Mouse (Mus musculus) thymus, adult 2 months (tissue): ENCODE measurements at regions not wholly inside any gene's neighbourhood (a gene's known extent, or its start where the extent isn't known, plus 50 kb on each side); places are given as distances from the start of the nearest gene placed in this dataset.

Experiments used
- DNase-seq: peaks from one replicate; pipeline ENCODE4 v3.0.0; 2021
- H3K27ac ChIP-seq: fragments of 200-500 bp; 2 replicates; pipeline ENCODE4 v1.5.1; 2012; ENCODE audit warnings: low read length, control low read depth; ENCODE audit not compliant: control insufficient read depth, insufficient read depth
- H3K27me3 ChIP-seq: fragments of 200-500 bp; 2 replicates; pipeline ENCODE4 v1.6.1; 2012; ENCODE audit warnings: mild to moderate bottlenecking, low read length, moderate library complexity, mixed read lengths; ENCODE audit not compliant: control insufficient read depth, insufficient read depth
- H3K36me3 ChIP-seq: fragments of 200-500 bp; 2 replicates; pipeline ENCODE4 v1.6.1; 2012; ENCODE audit warnings: mild to moderate bottlenecking, low read length, moderate library complexity; ENCODE audit not compliant: control insufficient read depth, insufficient read depth
- H3K4me1 ChIP-seq: fragments of 200-500 bp; replicated peaks from 2 replicates; pipeline ENCODE4 v1.6.1; 2012; ENCODE audit warnings: low read length; ENCODE audit not compliant: control insufficient read depth, insufficient read depth
- H3K4me3 ChIP-seq: fragments of 200-500 bp; 2 replicates; pipeline ENCODE4 v1.5.1; 2012; ENCODE audit warnings: mild to moderate bottlenecking, low read length, control low read depth, moderate library complexity; ENCODE audit not compliant: control insufficient read depth, insufficient read depth
- CTCF ChIP-seq: fragments of 200-500 bp; IDR thresholded peaks from 2 replicates; pipeline ENCODE4 v1.5.1; 2012; ENCODE audit warnings: mild to moderate bottlenecking, control low read depth, low read length, moderate library complexity, borderline replicate concordance; ENCODE audit not compliant: control insufficient read depth, poor library complexity, insufficient read depth; ENCODE audit errors: extremely low read depth
- POLR2A ChIP-seq: fragments of 200-500 bp; IDR thresholded peaks from 2 replicates; pipeline ENCODE4 v1.6.1; 2012; ENCODE audit warnings: mild to moderate bottlenecking, low read length, control low read depth, moderate library complexity; ENCODE audit not compliant: control insufficient read depth, poor library complexity, insufficient read depth; ENCODE audit errors: extremely low read depth
- WGBS: fragments of 180-500 bp; shearing (Covaris S2); methylation state at CpG from one replicate; pipeline ENCODE4 v1.1.7; 2018; 5-methylcytosine and 5-hydroxymethylcytosine counted together

DNA sequence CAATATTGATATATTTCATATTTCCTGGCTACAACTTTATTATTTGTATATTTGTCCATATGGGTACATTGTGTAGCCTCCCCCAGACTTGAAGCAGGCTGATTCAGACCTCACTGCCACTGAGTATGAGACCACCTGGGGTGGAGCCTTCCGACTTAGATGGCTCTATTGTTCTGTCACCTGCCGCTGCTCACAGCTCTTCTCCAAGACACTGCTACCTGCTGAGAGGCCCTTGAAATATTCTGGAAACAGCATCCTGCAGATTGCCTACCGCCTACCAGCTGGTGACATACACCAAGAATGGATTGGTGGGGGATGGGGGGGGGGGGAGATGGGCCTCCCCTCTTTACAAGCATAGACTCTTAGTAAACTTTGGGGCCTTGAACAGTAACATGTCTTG lies 2778.7 kb downstream of the Gm37988 start:
- Histone ChIP-seq H3K4me1 (no peaks in the 10 kb centered on the region), H3K36me3 (no peaks in the 10 kb centered on the region), H3K27me3 (no peaks in the 10 kb centered on the region), H3K27ac (no peak overlapping the region), H3K4me3 (no peak overlapping the region)
- TF ChIP-seq POLR2A = no peak
- no peak for TF ChIP-seq CTCF
- no peak for DNase-seq
- 82% methylated on average over 3 of the region's 3 CpGs for WGBS

- TF ChIP-seq CTCF (no peak), POLR2A (no peak)
- Histone ChIP-seq H3K36me3 (no peaks in the 10 kb centered on the region), H3K4me3 (no peak overlapping the region), H3K27ac (no peak overlapping the region), H3K4me1 (no peaks in the 10 kb centered on the region), H3K27me3 (no peaks in the 10 kb centered on the region)
- DNase-seq = no peak
Observed at GRCm38 (mm10) chr1:7591327-7591726, 2783.6 kb downstream of the Gm37988 start.
